8 mouse cellular contexts compared by ENCODE assay signal in genomic region chr10:128411211-128412054, GRCm38 (mm10). TPM values are rescaled to one million over a fixed set of nuclear protein-coding genes. Genes with fewer than 3 reads are reported as not detected.
DNase-seq lines count a peak whose midpoint lies in the region; ATAC-seq lines count a peak whose summit lies in the region.

Gene Nabp2 (minus strand): TSS chr10:128411492.
Gene Rnf41 (plus strand): TSS chr10:128411657.

- ATAC-seq in megakaryocyte progenitor cell, adult 5-6 weeks (replicated peaks; ENCODE audit: poor library complexity): peak; percentile 73

- peak; percentile 96 for DNase-seq in adipocyte (ENCODE audit: low spot score)
- DNase-seq in embryo, embryonic 10 days (ENCODE audit: low spot score): peak; percentile 100
- DNase-seq in gastrocnemius, postnatal 10 days: peak; percentile 95
- peak; percentile 98 for DNase-seq in induced T-regulatory cell, adult 2 months (ENCODE audit: low read depth)
- DNase-seq in left cerebral cortex, adult 9 months (ENCODE audit: low spot score in 2 of 2): peak; percentile 90 to 96
- DNase-seq in right cerebral cortex, postnatal 14 days: peak; percentile 95
- peak; percentile 97 for DNase-seq in urinary bladder, postnatal 36 days (ENCODE audit: low spot score in 2 of 2)

RNA-seq across cellular contexts. Expression of gene Nabp2, which starts in this region (rescaled TPM):
- 10 to 100 TPM; 50.7 to 51.3 TPM for total RNA-seq in gastrocnemius, postnatal 10 days (2021)
- 79.4 and 105 TPM in 2 replicates for total RNA-seq in megakaryocyte progenitor cell, adult 5-6 weeks (2015)
- 68.8 and 72.2 TPM in 2 replicates for total RNA-seq in megakaryocyte progenitor cell, adult 5-6 weeks (2017)

RNA-seq across cellular contexts. Expression of gene Rnf41, which starts in this region (rescaled TPM):
- total RNA-seq in gastrocnemius, postnatal 10 days (2021): 10 to 100 TPM; 16.4 to 19.1 TPM
- 15.7 and 20.9 TPM in 2 replicates for total RNA-seq in megakaryocyte progenitor cell, adult 5-6 weeks (2015)
- total RNA-seq in megakaryocyte progenitor cell, adult 5-6 weeks (2017): 20.1 and 21.0 TPM in 2 replicates

Comparison
In these comparisons a context has a peak if more than half of its experiments do, and no peak if none do; other contexts are left out.
1. Peak in every context shown above with its lines: DNase-seq and ATAC-seq.